Mouse (Mus musculus): ENCODE measurements around the gene Kat6b. TPM values are rescaled to one million over a fixed set of nuclear protein-coding genes. Genes with fewer than 3 reads are reported as not detected.
A peak's percentile ranks its signal among the peaks of the same experiment; 100 is the strongest.

Kat6b gene
- polyA plus RNA-seq, 1 experiment from 2014 or later: 8.1 TPM

DNA sequence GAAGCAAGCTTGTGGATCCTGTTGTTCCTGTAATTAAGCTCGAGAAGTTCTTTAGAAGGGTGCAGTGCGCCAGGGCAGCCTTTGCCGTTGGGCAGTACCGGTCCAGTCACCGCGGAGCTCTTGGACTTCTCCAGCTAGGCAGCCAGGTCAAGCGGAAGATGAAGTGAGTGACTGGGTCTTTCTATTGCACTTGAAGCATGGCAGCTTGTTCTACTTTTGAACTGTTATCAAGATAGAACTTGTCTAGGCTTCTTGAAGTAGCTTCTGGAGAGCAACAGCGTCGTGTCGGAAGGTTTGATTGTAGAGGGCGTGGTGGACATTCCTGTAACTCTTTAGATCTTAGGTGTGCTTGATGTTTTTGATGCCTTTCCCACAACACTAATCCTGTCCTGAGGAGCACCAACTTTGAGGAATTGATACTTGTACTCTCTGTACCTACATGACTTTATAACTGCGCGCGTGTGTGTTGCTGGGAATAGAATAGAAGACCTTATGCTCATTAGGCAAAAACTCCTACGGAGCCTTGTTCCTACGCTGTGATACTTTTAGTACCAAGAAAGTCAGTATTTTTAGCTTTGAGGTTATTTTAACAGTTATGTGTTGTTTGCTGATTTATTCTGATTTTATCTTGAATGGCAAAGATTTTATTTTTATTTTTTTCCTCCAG, 41.2 kb downstream of the Kat6b start:
- no peak for DNase-seq (ENCODE audit: low spot score)

- DNase-seq (ENCODE audit: low spot score): peak; percentile 65
These were observed 42.0 kb downstream of the Kat6b start for GRCm38 (mm10) chr14:21523234-21523633.

DNA sequence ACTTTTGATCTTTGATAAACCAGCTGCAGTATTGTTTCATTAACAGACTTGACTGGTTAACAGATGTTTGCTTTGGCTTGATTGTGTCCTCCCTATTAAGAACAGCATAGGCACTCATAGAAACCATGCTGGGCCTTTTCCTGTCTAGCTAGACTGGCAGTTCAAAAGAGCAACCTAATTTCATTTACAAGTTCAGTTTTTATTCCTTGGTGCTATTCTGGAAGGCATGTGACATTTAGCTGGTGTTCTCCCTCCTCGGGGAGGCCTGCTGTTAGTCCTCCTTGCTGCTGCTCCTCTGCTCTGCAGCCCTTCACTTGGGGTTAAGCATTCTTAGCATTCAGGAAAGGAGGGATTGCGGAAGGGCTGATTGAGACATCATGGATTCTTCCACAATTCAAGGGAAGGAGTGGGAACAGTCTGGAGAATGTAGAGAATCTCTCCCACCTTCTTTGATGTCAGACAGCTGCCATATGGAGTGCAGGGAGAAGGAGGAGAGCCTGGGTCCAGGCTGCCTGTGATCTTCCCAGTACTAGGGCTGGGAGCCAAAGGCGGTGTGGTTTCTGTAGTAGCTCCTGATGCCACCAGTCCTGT, 42.7 kb downstream of the Kat6b start:
- no peak for DNase-seq (ENCODE audit: low spot score)

- DNase-seq (ENCODE audit: low spot score): peak; percentile 44
These were observed 44.4 kb downstream of the Kat6b start for GRCm38 (mm10) chr14:21525674-21526073.

DNA sequence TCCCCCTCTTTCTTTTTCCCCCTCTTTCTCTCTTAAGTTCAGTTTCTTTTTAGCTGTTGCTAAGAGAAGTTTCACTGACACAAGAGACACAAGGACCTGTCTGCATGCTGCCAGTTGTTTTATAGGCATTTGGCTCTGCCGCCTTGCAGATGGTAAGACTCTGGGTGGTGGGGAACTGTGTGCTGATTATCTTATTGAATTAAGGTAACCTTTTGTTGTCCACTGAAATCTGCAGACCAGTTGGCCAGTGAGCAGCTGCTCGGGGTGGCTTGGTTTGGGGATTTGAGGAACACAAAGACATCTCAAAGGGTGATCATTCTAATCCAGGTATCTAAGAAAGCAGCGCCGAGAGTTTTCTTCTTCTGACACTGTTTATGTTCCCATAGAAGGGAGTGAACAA, 52.3 kb downstream of the Kat6b start:
- DNase-seq (ENCODE audit: low spot score): no peak

- DNase-seq (ENCODE audit: low spot score): no peak
These were observed 52.8 kb downstream of the Kat6b start for GRCm38 (mm10) chr14:21534066-21534465.

DNA sequence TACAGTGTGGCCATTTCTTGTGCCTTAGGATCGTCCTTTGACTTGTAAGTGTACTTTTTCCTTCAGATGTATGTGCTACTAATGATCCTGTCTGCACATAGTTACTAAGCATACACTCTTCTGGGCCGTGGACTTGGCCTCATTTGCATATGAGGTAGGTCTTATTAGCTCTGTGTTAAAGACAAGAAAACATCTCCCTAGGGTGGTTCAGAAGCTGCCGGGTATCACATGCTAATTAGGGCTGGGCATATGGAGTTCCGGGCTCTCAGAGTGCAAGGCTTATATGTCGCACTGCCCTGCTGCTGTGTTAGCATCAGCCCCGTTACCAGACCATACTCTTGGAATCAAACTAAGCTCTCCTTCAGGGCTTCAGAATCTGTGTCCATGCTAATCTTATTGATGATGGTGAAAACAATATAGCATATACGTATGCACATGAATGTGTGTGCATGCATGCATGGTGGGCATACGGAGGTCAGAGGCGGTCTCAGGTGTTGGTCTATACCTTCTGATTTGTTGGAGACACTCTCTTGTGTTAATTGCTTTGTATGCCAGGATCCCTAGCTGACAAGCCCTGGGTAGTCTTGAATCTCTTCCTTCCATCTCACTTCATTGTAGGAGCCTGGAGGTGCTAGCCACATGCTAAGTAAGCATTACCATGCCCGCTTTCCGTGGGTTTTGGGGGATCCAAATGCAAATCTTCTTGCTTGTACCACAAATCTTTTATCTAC, 53.5 kb downstream of the Kat6b start:
- DNase-seq (ENCODE audit: low spot score): no peak

- DNase-seq (ENCODE audit: low spot score): no peak
These were observed 55.4 kb downstream of the Kat6b start for GRCm38 (mm10) chr14:21536485-21537181.

DNA sequence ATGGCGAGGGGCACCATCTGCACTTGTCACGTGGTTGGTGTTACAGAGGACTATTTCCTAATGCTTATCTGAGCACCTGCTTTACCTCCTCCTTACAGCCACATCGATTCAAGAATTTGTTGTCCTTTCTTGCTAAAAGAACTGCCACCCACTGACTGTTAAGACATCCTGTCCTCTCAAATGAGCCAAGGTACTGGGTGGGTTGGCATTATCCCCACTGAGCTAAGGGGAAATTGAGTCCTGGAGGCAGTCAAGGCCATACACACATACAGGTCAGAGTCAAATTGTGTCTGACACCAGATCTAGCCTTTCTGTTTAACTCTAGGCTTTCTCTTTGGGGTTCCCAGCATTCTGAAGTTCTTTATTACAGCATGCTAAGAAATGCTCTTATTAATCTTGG, 56.6 kb downstream of the Kat6b start:
- DNase-seq (ENCODE audit: low spot score): no peak

DNA sequence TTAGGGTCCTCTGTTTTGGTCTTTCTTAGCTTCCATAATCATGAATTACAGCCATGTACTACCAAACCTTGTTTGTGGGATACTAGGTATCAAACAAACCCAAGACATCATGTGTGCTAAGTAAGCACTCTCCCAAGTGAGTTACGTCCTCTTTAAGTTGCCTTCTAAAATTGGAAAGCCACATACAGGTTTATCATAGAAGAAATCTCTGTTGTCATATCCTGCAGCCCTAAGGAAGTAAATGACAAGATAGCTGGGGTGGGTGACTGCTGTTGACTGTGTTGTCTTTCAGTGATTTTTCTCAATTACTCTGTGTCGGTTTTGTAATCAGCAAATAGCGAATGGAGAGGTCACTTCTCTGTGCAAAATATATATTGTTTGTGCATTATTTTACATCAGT, 58.5 kb downstream of the Kat6b start:
- peak; percentile 48 for DNase-seq (ENCODE audit: low spot score)

GRCm38 (mm10) chr14:21540361-21540760, 59.1 kb downstream of the Kat6b start:
- no peak for DNase-seq (ENCODE audit: low spot score)

- DNase-seq (ENCODE audit: low spot score): no peak
These were observed 64.3 kb downstream of the Kat6b start for GRCm38 (mm10) chr14:21545529-21545928.

DNA sequence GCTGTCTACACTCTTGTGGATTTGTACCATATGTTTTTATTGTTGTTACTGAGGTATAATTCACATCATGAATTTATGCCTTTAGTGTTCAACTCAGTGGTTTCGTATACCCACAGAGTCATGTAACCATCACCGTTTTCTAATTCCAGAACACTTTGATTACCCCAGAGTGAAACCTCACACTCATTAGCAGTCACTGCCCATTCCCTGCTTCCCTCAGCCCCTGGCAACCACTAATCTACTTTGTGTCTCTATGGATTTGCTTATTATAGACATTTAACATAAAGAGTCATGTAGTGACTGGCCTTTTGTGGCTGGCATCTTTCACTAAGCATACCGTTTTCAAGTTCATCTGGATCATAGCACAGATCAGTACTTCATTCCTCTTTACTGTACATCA, 65.1 kb downstream of the Kat6b start:
- DNase-seq (ENCODE audit: low spot score): no peak

GRCm38 (mm10) chr14:21547297-21547696, 66.1 kb downstream of the Kat6b start:
- DNase-seq (ENCODE audit: low spot score): peak; percentile 22

- DNase-seq (ENCODE audit: low spot score): no peak
These were observed 66.7 kb downstream of the Kat6b start for GRCm38 (mm10) chr14:21547965-21548364.

GRCm38 (mm10) chr14:21548952-21549607, 67.8 kb downstream of the Kat6b start:
- DNase-seq (ENCODE audit: low spot score): no peak

GRCm38 (mm10) chr14:21549608-21550115, 68.4 kb downstream of the Kat6b start:
- DNase-seq (ENCODE audit: low spot score): no peak

GRCm38 (mm10) chr14:21550576-21550975, 69.3 kb downstream of the Kat6b start:
- no peak for DNase-seq (ENCODE audit: low spot score)

GRCm38 (mm10) chr14:21551655-21552054, 70.4 kb downstream of the Kat6b start:
- DNase-seq (ENCODE audit: low spot score): no peak

DNA sequence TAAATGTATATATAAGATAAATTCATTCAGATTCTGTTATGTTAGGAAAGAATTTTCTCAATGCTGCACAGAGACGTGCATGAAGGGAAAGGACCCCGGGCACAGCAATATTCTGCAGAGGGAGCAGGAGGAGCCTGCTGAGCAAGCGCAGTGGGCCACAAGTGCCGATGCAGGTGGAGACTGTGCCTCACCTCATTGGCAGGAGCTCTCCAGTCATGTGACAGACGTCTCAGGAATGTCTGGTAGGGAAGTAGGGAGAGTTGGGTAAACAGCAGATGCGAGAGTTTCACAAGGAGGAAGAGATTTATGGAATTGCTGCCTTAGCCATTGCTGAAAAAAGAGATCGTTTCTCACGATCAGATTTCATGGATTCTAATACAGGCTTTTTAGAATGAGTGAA, 71.7 kb downstream of the Kat6b start:
- no peak for DNase-seq (ENCODE audit: low spot score)

DNA sequence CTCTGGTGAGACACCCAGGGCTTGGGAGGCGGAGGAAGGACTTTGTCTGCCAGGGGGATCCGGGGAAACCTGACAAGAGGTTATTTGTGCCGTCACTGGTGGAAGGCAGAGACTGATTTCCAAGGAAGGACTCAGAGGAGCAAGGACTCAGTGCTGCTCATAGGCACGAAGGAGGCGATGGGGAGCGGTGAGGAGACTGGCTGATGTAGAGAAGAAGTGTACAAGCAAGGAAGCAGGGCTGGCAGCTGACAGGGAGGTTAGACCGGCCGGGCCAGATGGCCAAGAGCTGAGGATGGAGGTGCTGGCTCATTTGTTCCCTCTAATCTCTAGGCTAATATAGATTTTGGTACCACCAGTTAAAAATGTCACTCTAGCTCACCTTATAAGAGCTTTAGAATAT, 72.8 kb downstream of the Kat6b start:
- no peak for DNase-seq (ENCODE audit: low spot score)
